Mouse (Mus musculus): Measurements from ENCODE around the gene Eftud2. TPM values are rescaled to one million over a fixed set of nuclear protein-coding genes. Genes with fewer than 3 reads are reported as not detected.
A peak's percentile ranks its signal among the peaks of the same experiment; 100 is the strongest.

Gene Eftud2
- 114 and 115 TPM in 2 replicates for polyA plus RNA-seq (2015; fragmentation: Nextera tagmentation; extraction: Ambion mirVana)

- ATAC-seq (replicated peaks; ENCODE audit: extremely low read depth, insufficient read depth, low FRiP score): peak; percentile 83
- peak within 1 kb of the TSS; percentile 71 for H3K9ac ChIP-seq (ENCODE audit: low read length)
- under 1% methylated on average over 62 of the region's 62 CpGs for WGBS
- H3K36me3 ChIP-seq (ENCODE audit: control insufficient read depth, insufficient read depth): peaks cover 4% of the 10 kb centered on the region; the same call in 1 of the 2 replicates
- H3K9me3 ChIP-seq (replicated peaks; ENCODE audit: control insufficient read depth, low read length): no peaks in the 10 kb centered on the region
- H3K4me1 ChIP-seq (ENCODE audit: control insufficient read depth, insufficient read depth, low read length): peaks cover 25% of the 10 kb centered on the region
- H3K27me3 ChIP-seq (ENCODE audit: control insufficient read depth, insufficient read depth, low read length): no peaks in the 10 kb centered on the region
- H3K4me2 ChIP-seq (ENCODE audit: low read depth, low read length): peak within 1 kb of the TSS; percentile 67
- H3K4me3 ChIP-seq (ENCODE audit: low read length): peak within 1 kb of the TSS; percentile 64
- peak within 1 kb of the TSS; percentile 87 for H3K27ac ChIP-seq (ENCODE audit: low read length)
Measured at GRCm38 (mm10) chr11:102880585-102881313, at the start of gene Eftud2, which contains the start of gene Ccdc103. Gene Eftud2, minus strand, starts transcription at chr11:102880985. Gene Ccdc103, plus strand, starts transcription at chr11:102881204.

GRCm38 (mm10) chr11:102925351-102925717 lies 44.5 kb upstream of the Eftud2 start:
- no peaks in the 10 kb centered on the region; the same call in 1 of the 2 replicates for H3K36me3 ChIP-seq (ENCODE audit: control insufficient read depth, insufficient read depth)
- H3K27ac ChIP-seq (ENCODE audit: low read length): peak overlapping the region; percentile 78
- peak; percentile 56 for ATAC-seq (replicated peaks; ENCODE audit: extremely low read depth, insufficient read depth, low FRiP score)
- WGBS: 2% methylated on average over 10 of the region's 10 CpGs
- H3K27me3 ChIP-seq (ENCODE audit: control insufficient read depth, insufficient read depth, low read length): no peaks in the 10 kb centered on the region
- H3K9me3 ChIP-seq (replicated peaks; ENCODE audit: control insufficient read depth, low read length): no peaks in the 10 kb centered on the region
- peak overlapping the region; percentile 70 for H3K9ac ChIP-seq (ENCODE audit: low read length)
- peak overlapping the region; percentile 87 for H3K4me2 ChIP-seq (ENCODE audit: low read depth, low read length)
- H3K4me1 ChIP-seq (ENCODE audit: control insufficient read depth, insufficient read depth, low read length): peaks cover 14% of the 10 kb centered on the region
- H3K4me3 ChIP-seq (ENCODE audit: low read length): peak overlapping the region; percentile 82

- H3K4me3 ChIP-seq (ENCODE audit: low read length): peak within 1 kb of the TSS; percentile 82
- H3K4me1 ChIP-seq (ENCODE audit: control insufficient read depth, insufficient read depth, low read length): peaks cover 14% of the 10 kb centered on the region
- H3K9ac ChIP-seq (ENCODE audit: low read length): peak within 1 kb of the TSS; percentile 81
- H3K27me3 ChIP-seq (ENCODE audit: control insufficient read depth, insufficient read depth, low read length): no peaks in the 10 kb centered on the region
- H3K27ac ChIP-seq (ENCODE audit: low read length): peak within 1 kb of the TSS; percentile 78
- WGBS: under 1% methylated on average over 62 of the region's 62 CpGs
- peak within 1 kb of the TSS; percentile 87 for H3K4me2 ChIP-seq (ENCODE audit: low read depth, low read length)
- no peaks in the 10 kb centered on the region; the same call in 1 of the 2 replicates for H3K36me3 ChIP-seq (ENCODE audit: control insufficient read depth, insufficient read depth)
- no peaks in the 10 kb centered on the region for H3K9me3 ChIP-seq (replicated peaks; ENCODE audit: control insufficient read depth, low read length)
- peak; percentile 94 for ATAC-seq (replicated peaks; ENCODE audit: extremely low read depth, insufficient read depth, low FRiP score)
Measured at GRCm38 (mm10) chr11:102924557-102925350, 44.0 kb upstream of the Eftud2 start, which contains the start of gene Kif18b. Gene Kif18b, minus strand, starts transcription at chr11:102925124.

GRCm38 (mm10) chr11:102921491-102921890 lies 40.7 kb upstream of the Eftud2 start:
- Histone ChIP-seq H3K36me3 (ENCODE audit: control insufficient read depth, insufficient read depth) (no peaks in the 10 kb centered on the region; the same call in 1 of the 2 replicates), H3K4me2 (ENCODE audit: low read depth, low read length) (no peak overlapping the region), H3K4me3 (ENCODE audit: low read length) (no peak overlapping the region), H3K9me3 (replicated peaks; ENCODE audit: control insufficient read depth, low read length) (no peaks in the 10 kb centered on the region), H3K9ac (ENCODE audit: low read length) (no peak overlapping the region), H3K4me1 (ENCODE audit: control insufficient read depth, insufficient read depth, low read length) (peaks cover 14% of the 10 kb centered on the region), H3K27ac (ENCODE audit: low read length) (no peak overlapping the region), H3K27me3 (ENCODE audit: control insufficient read depth, insufficient read depth, low read length) (no peaks in the 10 kb centered on the region)
- 85% methylated on average over 6 of the region's 6 CpGs for WGBS
- ATAC-seq (replicated peaks; ENCODE audit: extremely low read depth, insufficient read depth, low FRiP score): no peak

GRCm38 (mm10) chr11:102918077-102918476 lies 37.3 kb upstream of the Eftud2 start:
- Histone ChIP-seq H3K27me3 (ENCODE audit: control insufficient read depth, insufficient read depth, low read length) (no peaks in the 10 kb centered on the region), H3K4me2 (ENCODE audit: low read depth, low read length) (no peak overlapping the region), H3K27ac (ENCODE audit: low read length) (no peak overlapping the region), H3K36me3 (ENCODE audit: control insufficient read depth, insufficient read depth) (peaks cover 22% of the 10 kb centered on the region), H3K4me3 (ENCODE audit: low read length) (no peak overlapping the region), H3K9ac (ENCODE audit: low read length) (no peak overlapping the region), H3K9me3 (replicated peaks; ENCODE audit: control insufficient read depth, low read length) (no peaks in the 10 kb centered on the region), H3K4me1 (ENCODE audit: control insufficient read depth, insufficient read depth, low read length) (peaks cover 4% of the 10 kb centered on the region)
- ATAC-seq (replicated peaks; ENCODE audit: extremely low read depth, insufficient read depth, low FRiP score): no peak
- 93% methylated on average over 4 of the region's 4 CpGs for WGBS

GRCm38 (mm10) chr11:102915380-102915779 lies 34.6 kb upstream of the Eftud2 start:
- no peak overlapping the region for H3K9ac ChIP-seq (ENCODE audit: low read length)
- ATAC-seq (replicated peaks; ENCODE audit: extremely low read depth, insufficient read depth, low FRiP score): no peak

GRCm38 (mm10) chr11:102911376-102911775 lies 30.6 kb upstream of the Eftud2 start:
- Histone ChIP-seq H3K4me1 (ENCODE audit: control insufficient read depth, insufficient read depth, low read length) (no peaks in the 10 kb centered on the region), H3K27ac (ENCODE audit: low read length) (no peak overlapping the region), H3K36me3 (ENCODE audit: control insufficient read depth, insufficient read depth) (peaks cover 62% of the 10 kb centered on the region), H3K4me3 (ENCODE audit: low read length) (no peak overlapping the region), H3K4me2 (ENCODE audit: low read depth, low read length) (no peak overlapping the region), H3K9me3 (replicated peaks; ENCODE audit: control insufficient read depth, low read length) (no peaks in the 10 kb centered on the region), H3K9ac (ENCODE audit: low read length) (no peak overlapping the region), H3K27me3 (ENCODE audit: control insufficient read depth, insufficient read depth, low read length) (no peaks in the 10 kb centered on the region)
- ATAC-seq (replicated peaks; ENCODE audit: extremely low read depth, insufficient read depth, low FRiP score): no peak
- WGBS: 72% methylated on average over 7 of the region's 7 CpGs

More at GRCm38 (mm10) chr11:102915380-102915779, 34.6 kb upstream of the Eftud2 start:
- Histone ChIP-seq H3K4me2 (ENCODE audit: low read depth, low read length) (no peak overlapping the region), H3K4me3 (ENCODE audit: low read length) (no peak overlapping the region), H3K9me3 (replicated peaks; ENCODE audit: control insufficient read depth, low read length) (no peaks in the 10 kb centered on the region), H3K27me3 (ENCODE audit: control insufficient read depth, insufficient read depth, low read length) (no peaks in the 10 kb centered on the region), H3K4me1 (ENCODE audit: control insufficient read depth, insufficient read depth, low read length) (no peaks in the 10 kb centered on the region), H3K27ac (ENCODE audit: low read length) (no peak overlapping the region), H3K36me3 (ENCODE audit: control insufficient read depth, insufficient read depth) (peaks cover 35% of the 10 kb centered on the region)
- WGBS: 87% methylated on average over 9 of the region's 9 CpGs

- WGBS: 62% methylated on average over 7 of the region's 7 CpGs
- ATAC-seq (replicated peaks; ENCODE audit: extremely low read depth, insufficient read depth, low FRiP score): no peak
- Histone ChIP-seq H3K9me3 (replicated peaks; ENCODE audit: control insufficient read depth, low read length) (no peaks in the 10 kb centered on the region), H3K4me2 (ENCODE audit: low read depth, low read length) (no peak overlapping the region), H3K4me3 (ENCODE audit: low read length) (no peak overlapping the region), H3K36me3 (ENCODE audit: control insufficient read depth, insufficient read depth) (peaks cover 23% of the 10 kb centered on the region), H3K4me1 (ENCODE audit: control insufficient read depth, insufficient read depth, low read length) (no peaks in the 10 kb centered on the region), H3K27me3 (ENCODE audit: control insufficient read depth, insufficient read depth, low read length) (no peaks in the 10 kb centered on the region), H3K27ac (ENCODE audit: low read length) (no peak overlapping the region), H3K9ac (ENCODE audit: low read length) (no peak overlapping the region)
Measured at GRCm38 (mm10) chr11:102903654-102904053, 22.9 kb upstream of the Eftud2 start.

- WGBS: 79% methylated on average over 5 of the region's 5 CpGs
- Histone ChIP-seq H3K9me3 (replicated peaks; ENCODE audit: control insufficient read depth, low read length) (no peaks in the 10 kb centered on the region), H3K27ac (ENCODE audit: low read length) (no peak overlapping the region), H3K9ac (ENCODE audit: low read length) (no peak overlapping the region), H3K36me3 (ENCODE audit: control insufficient read depth, insufficient read depth) (peaks cover 12% of the 10 kb centered on the region), H3K4me1 (ENCODE audit: control insufficient read depth, insufficient read depth, low read length) (no peaks in the 10 kb centered on the region), H3K4me2 (ENCODE audit: low read depth, low read length) (no peak overlapping the region), H3K4me3 (ENCODE audit: low read length) (no peak overlapping the region), H3K27me3 (ENCODE audit: control insufficient read depth, insufficient read depth, low read length) (no peaks in the 10 kb centered on the region)
- ATAC-seq (replicated peaks; ENCODE audit: extremely low read depth, insufficient read depth, low FRiP score): no peak
Measured at GRCm38 (mm10) chr11:102902107-102902506, 21.3 kb upstream of the Eftud2 start.

Data from heart, embryonic 16.5 days (tissue).